Mouse (Mus musculus): ENCODE results near the gene Gm5089. TPM values are rescaled to one million over a fixed set of nuclear protein-coding genes. Genes with fewer than 3 reads are reported as not detected.

Gene Gm5089
- not detected for polyA plus RNA-seq (2012; fragmentation: generic; extraction: Trizol)

DNA sequence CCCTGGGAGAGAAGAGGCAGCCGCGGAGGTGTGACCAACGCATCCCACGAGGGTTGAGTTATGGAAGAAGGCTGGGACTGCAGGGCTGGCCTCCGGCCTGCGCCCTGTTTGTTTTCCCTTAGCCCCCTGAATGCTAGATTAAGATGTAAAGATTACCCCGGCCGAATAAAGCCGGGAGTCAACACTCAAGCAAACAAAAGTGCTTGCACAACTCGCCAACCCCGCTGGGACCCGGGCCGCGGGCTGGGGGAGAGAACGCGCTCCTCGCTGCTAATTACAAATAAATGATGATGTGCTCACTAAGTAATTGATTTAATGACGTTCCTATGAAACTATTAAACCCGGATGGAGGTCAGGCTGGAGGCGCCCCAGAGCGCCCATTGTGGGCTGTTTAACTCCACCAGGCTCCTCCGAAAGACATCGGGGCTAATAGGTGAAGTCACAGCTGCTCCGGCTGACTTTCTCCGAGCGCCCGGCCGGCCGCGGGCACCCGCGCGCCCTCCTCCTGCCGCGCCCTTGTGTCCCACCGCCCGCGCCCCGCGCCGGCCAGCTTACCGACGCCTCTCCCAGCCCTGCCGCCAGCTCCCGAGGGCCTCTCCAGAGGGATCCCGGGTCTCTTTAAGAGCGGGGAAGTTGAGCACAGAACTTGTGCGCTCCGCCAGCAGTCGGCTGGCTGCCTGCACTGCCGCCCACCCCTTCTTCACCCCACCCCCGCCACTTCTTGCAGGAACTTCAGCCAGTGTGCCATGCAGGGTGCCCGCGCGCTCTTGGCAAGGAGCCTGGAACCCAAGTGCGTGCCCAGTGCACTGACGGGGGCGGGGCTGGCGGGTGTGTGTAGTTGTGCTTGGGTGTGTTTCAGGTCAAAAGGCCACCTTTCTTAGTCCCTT, at the start of gene Gm5089:
Gene Gm5089 (minus strand): TSS at position 620 of the 887 bp plus-strand sequence.
- Histone ChIP-seq H3K36me3 (ENCODE audit: control insufficient read depth, insufficient read depth) (no peaks in the 10 kb centered on the region), H3K79me2 (ENCODE audit: control insufficient read depth, insufficient read depth) (no peaks in the 10 kb centered on the region), H3ac (ENCODE audit: control insufficient read depth, insufficient read length) (no peak within 1 kb of the TSS), H3K4me2 (ENCODE audit: low read depth) (peak within 1 kb of the TSS; percentile 64), H3K4me3 (no peak within 1 kb of the TSS), H3K27me3 (ENCODE audit: control insufficient read depth, insufficient read depth, insufficient read length) (peaks cover 29% of the 10 kb centered on the region)
- TF ChIP-seq REST (IDR thresholded peaks at IDR 0.05; ENCODE audit: insufficient read depth, insufficient read length) (no peak), POLR2A (IDR thresholded peaks at IDR 0.05; ENCODE audit: insufficient read length, low read depth) (no peak), TCF3 (IDR thresholded peaks at IDR 0.05; ENCODE audit: insufficient read length, low read depth) (no peak), TCF12 (IDR thresholded peaks at IDR 0.05; ENCODE audit: insufficient read depth, poor library complexity, severe bottlenecking) (no peak), USF1 (IDR thresholded peaks at IDR 0.05; ENCODE audit: low read depth) (no peak), MAX (IDR thresholded peaks at IDR 0.05; ENCODE audit: low read depth) (no peak), POLR2AphosphoS2 (IDR thresholded peaks at IDR 0.05; ENCODE audit: insufficient read length, low read depth) (no peak), SRF (IDR thresholded peaks at IDR 0.05; ENCODE audit: control insufficient read depth, insufficient read length, low read depth) (no peak), CEBPB (IDR thresholded peaks at IDR 0.05; ENCODE audit: insufficient read depth, poor library complexity, severe bottlenecking) (no peak), MYOG (IDR thresholded peaks at IDR 0.05; ENCODE audit: control insufficient read depth in 1 of 3, insufficient read depth in 1 of 3, insufficient read length in 2 of 3, low read depth in 2 of 3) (no peak), MYOD1 (IDR thresholded peaks at IDR 0.05; ENCODE audit: control insufficient read depth in 1 of 3, insufficient read length in 2 of 3, low read depth in 2 of 3) (no peak), E2F4 (IDR thresholded peaks at IDR 0.05; ENCODE audit: insufficient read depth) (no peak)

DNA sequence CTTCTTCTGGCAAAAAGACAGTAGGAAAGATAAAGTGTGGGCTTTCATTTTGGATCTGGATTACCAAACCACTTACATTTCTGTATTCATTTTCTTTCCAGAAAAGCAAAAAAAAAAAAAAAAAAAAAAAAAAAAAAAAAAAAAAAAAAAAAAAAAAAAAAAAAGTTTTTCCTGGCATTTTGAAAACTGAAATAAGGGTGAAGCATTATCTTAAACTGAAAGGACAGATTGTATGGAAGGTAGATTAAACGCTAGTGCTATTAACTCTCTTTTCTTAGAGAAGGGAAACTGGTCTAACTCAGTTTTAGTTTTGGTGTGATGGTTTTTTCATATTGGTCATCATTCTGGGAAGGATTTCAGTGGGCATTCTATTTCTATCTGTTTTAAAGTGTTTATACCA, 41.1 kb upstream of the Gm5089 start:
- Histone ChIP-seq H3K4me3 (no peak overlapping the region), H3K27me3 (ENCODE audit: control insufficient read depth, insufficient read depth, insufficient read length) (peaks cover 16% of the 10 kb centered on the region)

DNA sequence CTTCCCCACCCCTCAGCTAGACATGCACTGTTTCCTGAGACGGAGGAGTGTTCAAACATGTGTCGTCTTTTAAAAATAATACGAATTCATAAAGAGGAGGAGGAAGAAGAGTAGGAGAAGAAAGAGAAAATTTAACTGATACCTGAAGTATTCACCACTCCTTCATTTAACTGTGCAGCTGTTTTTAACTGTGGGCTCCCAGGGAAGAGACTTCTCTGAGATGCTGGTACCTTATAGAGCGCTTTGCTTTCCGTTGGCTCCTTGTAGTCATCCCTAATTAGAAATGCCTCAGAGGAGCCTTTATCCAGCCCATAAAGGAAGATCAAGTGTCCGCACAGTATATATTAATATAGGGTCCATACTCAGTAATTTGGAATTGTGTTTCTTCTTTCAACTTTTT, 40.6 kb upstream of the Gm5089 start:
- TF ChIP-seq TCF12 (IDR thresholded peaks at IDR 0.05; ENCODE audit: insufficient read depth, poor library complexity, severe bottlenecking) (no peak), TCF3 (IDR thresholded peaks at IDR 0.05; ENCODE audit: insufficient read length, low read depth) (no peak), E2F4 (IDR thresholded peaks at IDR 0.05; ENCODE audit: insufficient read depth) (no peak), USF1 (IDR thresholded peaks at IDR 0.05; ENCODE audit: low read depth) (no peak), CEBPB (IDR thresholded peaks at IDR 0.05; ENCODE audit: insufficient read depth, poor library complexity, severe bottlenecking) (no peak), MYOD1 (IDR thresholded peaks at IDR 0.05; ENCODE audit: control insufficient read depth in 1 of 3, insufficient read length in 2 of 3, low read depth in 2 of 3) (no peak), MAX (IDR thresholded peaks at IDR 0.05; ENCODE audit: low read depth) (no peak), SRF (IDR thresholded peaks at IDR 0.05; ENCODE audit: control insufficient read depth, insufficient read length, low read depth) (no peak), POLR2A (IDR thresholded peaks at IDR 0.05; ENCODE audit: insufficient read length, low read depth) (no peak), MYOG (IDR thresholded peaks at IDR 0.05; ENCODE audit: control insufficient read depth in 1 of 3, insufficient read depth in 1 of 3, insufficient read length in 2 of 3, low read depth in 2 of 3) (no peak), POLR2AphosphoS2 (IDR thresholded peaks at IDR 0.05; ENCODE audit: insufficient read length, low read depth) (no peak), REST (IDR thresholded peaks at IDR 0.05; ENCODE audit: insufficient read depth, insufficient read length) (no peak)
- no peak overlapping the region for H3ac ChIP-seq (ENCODE audit: control insufficient read depth, insufficient read length)
- H3K27me3 ChIP-seq (ENCODE audit: control insufficient read depth, insufficient read depth, insufficient read length), result peaks cover 16% of the 10 kb centered on the region
- no peaks in the 10 kb centered on the region for H3K36me3 ChIP-seq (ENCODE audit: control insufficient read depth, insufficient read depth)
- H3K4me3 ChIP-seq, result no peak overlapping the region
- no peaks in the 10 kb centered on the region for H3K79me2 ChIP-seq (ENCODE audit: control insufficient read depth, insufficient read depth)
- no peak overlapping the region for H3K4me2 ChIP-seq (ENCODE audit: low read depth)

More for the DNA sequence above, 41.1 kb upstream of the Gm5089 start:
- no peak overlapping the region for H3K4me2 ChIP-seq (ENCODE audit: low read depth)
- no peaks in the 10 kb centered on the region for H3K36me3 ChIP-seq (ENCODE audit: control insufficient read depth, insufficient read depth)
- H3ac ChIP-seq (ENCODE audit: control insufficient read depth, insufficient read length), result no peak overlapping the region
- TF ChIP-seq MYOD1 (IDR thresholded peaks at IDR 0.05; ENCODE audit: control insufficient read depth in 1 of 3, insufficient read length in 2 of 3, low read depth in 2 of 3), result no peak
- TF ChIP-seq TCF3 (IDR thresholded peaks at IDR 0.05; ENCODE audit: insufficient read length, low read depth), result no peak
- no peak for TF ChIP-seq POLR2A (IDR thresholded peaks at IDR 0.05; ENCODE audit: insufficient read length, low read depth)
- no peak for TF ChIP-seq MYOG (IDR thresholded peaks at IDR 0.05; ENCODE audit: control insufficient read depth in 1 of 3, insufficient read depth in 1 of 3, insufficient read length in 2 of 3, low read depth in 2 of 3)
- TF ChIP-seq REST (IDR thresholded peaks at IDR 0.05; ENCODE audit: insufficient read depth, insufficient read length), result no peak
- no peak for TF ChIP-seq E2F4 (IDR thresholded peaks at IDR 0.05; ENCODE audit: insufficient read depth)
- TF ChIP-seq USF1 (IDR thresholded peaks at IDR 0.05; ENCODE audit: low read depth), result no peak
- TF ChIP-seq SRF (IDR thresholded peaks at IDR 0.05; ENCODE audit: control insufficient read depth, insufficient read length, low read depth), result no peak
- no peak for TF ChIP-seq TCF12 (IDR thresholded peaks at IDR 0.05; ENCODE audit: insufficient read depth, poor library complexity, severe bottlenecking)
- no peaks in the 10 kb centered on the region for H3K79me2 ChIP-seq (ENCODE audit: control insufficient read depth, insufficient read depth)

DNA sequence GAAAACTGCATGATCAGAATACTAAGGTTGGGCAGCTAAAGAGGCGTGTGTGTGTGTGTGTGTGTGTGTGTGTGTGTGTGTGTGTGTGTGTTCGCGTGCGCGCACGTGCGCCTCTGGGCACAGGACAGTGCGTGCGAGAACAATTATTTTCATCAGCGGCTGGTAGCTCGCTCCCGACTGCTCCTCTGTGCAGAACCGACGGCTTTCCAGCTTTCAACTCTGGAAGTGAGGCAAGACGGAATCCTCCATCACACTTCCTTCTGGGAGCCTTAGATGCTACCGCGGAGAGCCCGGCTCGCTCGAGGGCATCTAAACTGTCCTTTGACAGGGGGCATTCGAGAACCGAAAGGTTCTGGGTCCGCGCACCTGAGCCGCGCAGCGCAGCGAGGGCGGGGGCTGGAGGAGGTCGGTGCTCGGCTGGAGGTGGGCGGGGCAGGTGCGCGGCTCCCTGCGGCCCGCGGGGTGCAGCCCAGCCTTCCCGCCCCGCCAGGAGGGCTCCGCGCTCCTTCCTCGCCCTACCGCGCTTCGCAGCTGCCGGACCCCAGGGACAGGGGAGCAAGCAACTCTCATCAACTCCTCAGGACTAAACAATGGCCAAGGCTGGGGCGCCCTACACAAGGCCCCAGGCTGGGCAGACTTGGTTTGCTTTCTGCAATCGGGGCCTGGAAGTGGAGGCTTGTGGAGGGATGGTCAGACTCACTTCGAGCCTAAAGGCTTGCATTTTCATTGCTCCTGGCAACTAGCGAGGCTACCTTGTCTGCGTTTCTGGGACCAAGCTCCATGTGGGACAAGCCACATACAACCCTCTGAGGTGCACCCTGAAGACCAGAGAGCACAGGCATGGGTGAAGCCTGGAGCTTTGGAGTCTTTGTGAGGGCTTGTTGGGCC, 39.8 kb upstream of the Gm5089 start, which contains the start of gene Gm10837:
Gene Gm10837 (plus strand): TSS at position 146 of the 888 bp plus-strand sequence.
- H3K4me3 ChIP-seq, result no peak within 1 kb of the TSS

More for the DNA sequence above, 39.8 kb upstream of the Gm5089 start, which contains the start of gene Gm10837:
- peaks cover 12% of the 10 kb centered on the region for H3K27me3 ChIP-seq (ENCODE audit: control insufficient read depth, insufficient read depth, insufficient read length)
- H3ac ChIP-seq (ENCODE audit: control insufficient read depth, insufficient read length), result no peak within 1 kb of the TSS
- no peaks in the 10 kb centered on the region for H3K36me3 ChIP-seq (ENCODE audit: control insufficient read depth, insufficient read depth)
- H3K79me2 ChIP-seq (ENCODE audit: control insufficient read depth, insufficient read depth), result no peaks in the 10 kb centered on the region
- H3K4me2 ChIP-seq (ENCODE audit: low read depth), result peak within 1 kb of the TSS; percentile 46
- TF ChIP-seq E2F4 (IDR thresholded peaks at IDR 0.05; ENCODE audit: insufficient read depth) (no peak), MYOG (IDR thresholded peaks at IDR 0.05; ENCODE audit: control insufficient read depth in 1 of 3, insufficient read depth in 1 of 3, insufficient read length in 2 of 3, low read depth in 2 of 3) (no peak), MYOD1 (IDR thresholded peaks at IDR 0.05; ENCODE audit: control insufficient read depth in 1 of 3, insufficient read length in 2 of 3, low read depth in 2 of 3) (no peak), POLR2AphosphoS2 (IDR thresholded peaks at IDR 0.05; ENCODE audit: insufficient read length, low read depth) (no peak), POLR2A (IDR thresholded peaks at IDR 0.05; ENCODE audit: insufficient read length, low read depth) (no peak), USF1 (IDR thresholded peaks at IDR 0.05; ENCODE audit: low read depth) (no peak), CEBPB (IDR thresholded peaks at IDR 0.05; ENCODE audit: insufficient read depth, poor library complexity, severe bottlenecking) (no peak), MAX (IDR thresholded peaks at IDR 0.05; ENCODE audit: low read depth) (no peak), REST (IDR thresholded peaks at IDR 0.05; ENCODE audit: insufficient read depth, insufficient read length) (no peak), SRF (IDR thresholded peaks at IDR 0.05; ENCODE audit: control insufficient read depth, insufficient read length, low read depth) (no peak), TCF12 (IDR thresholded peaks at IDR 0.05; ENCODE audit: insufficient read depth, poor library complexity, severe bottlenecking) (no peak)
